Mouse (Mus musculus) cortical plate, adult 2 months (tissue): Measurements from ENCODE around the gene Plekhn1. TPM values are rescaled to one million over a fixed set of nuclear protein-coding genes. Genes with fewer than 3 reads are reported as not detected.

ENCODE experiments used
- H3K27ac ChIP-seq: fragments of 200-500 bp; 2 replicates; pipeline ENCODE4 v1.5.1; 2012; ENCODE audit warnings: low read length, control low read depth, inconsistent platforms; ENCODE audit not compliant: insufficient read depth
- H3K4me1 ChIP-seq: fragments of 200-500 bp; 2 replicates; pipeline ENCODE4 v1.6.1; 2011; ENCODE audit warnings: low read length; ENCODE audit not compliant: control insufficient read depth, insufficient read depth
- H3K4me3 ChIP-seq: fragments of 200-500 bp; 2 replicates; pipeline ENCODE4 v1.5.1; 2011; ENCODE audit warnings: mild to moderate bottlenecking, low read length, control low read depth; ENCODE audit not compliant: insufficient read depth
- CTCF ChIP-seq: fragments of 200-500 bp; IDR thresholded peaks from 2 replicates; pipeline ENCODE4 v1.5.1; 2011; ENCODE audit warnings: mild to moderate bottlenecking, control low read depth, low read length; ENCODE audit not compliant: insufficient read depth; ENCODE audit errors: extremely low read depth
- POLR2A ChIP-seq: fragments of 200-500 bp; IDR thresholded peaks from 2 replicates; pipeline ENCODE4 v1.6.1; 2011; ENCODE audit warnings: mild to moderate bottlenecking, low read length, control low read depth; ENCODE audit not compliant: insufficient read depth; ENCODE audit errors: extremely low read depth
- polyA plus RNA-seq: library from polyadenylated mRNA; depleted of rRNA; stranded (reverse); fragments of >200 nt; gene quantifications from 2 replicates; pipeline ENCODE4 v1.2.3, GENCODE M21; 2012

The Plekhn1 gene
- polyA plus RNA-seq, 1 experiment, result 70.6 TPM

- TF ChIP-seq CTCF (no peak), POLR2A (peak; percentile 39; the same call in 1 of the 2 replicates)
- H3K4me3 ChIP-seq, result peak within 1 kb of the TSS; percentile 93
- 0 out of 2 replicates have a peak, but pooled peaks cover 2% of the 10 kb centered on the region for H3K4me1 ChIP-seq
- peak within 1 kb of the TSS; percentile 94 for H3K27ac ChIP-seq
These were observed 1.3 kb upstream of the Plekhn1 start, which contains the start of gene Noc2l for GRCm38 (mm10) chr4:156235808-156236533. Gene Noc2l, plus strand, starts transcription at chr4:156236010.

- 0 out of 2 replicates have a peak, but pooled peaks cover 2% of the 10 kb centered on the region for H3K4me1 ChIP-seq
- TF ChIP-seq POLR2A (no peak), CTCF (no peak)
- H3K27ac ChIP-seq, result peak overlapping the region; percentile 0; the same call in 1 of the 2 replicates
- H3K4me3 ChIP-seq, result peak overlapping the region; percentile 93
These were observed 708 bp upstream of the Plekhn1 start for GRCm38 (mm10) chr4:156235360-156235770.

GRCm38 (mm10) chr4:156234021-156234501, 596 bp downstream of the Plekhn1 start:
- peaks cover 5% of the 10 kb centered on the region for H3K4me1 ChIP-seq
- peak overlapping the region; percentile 93 for H3K4me3 ChIP-seq
- TF ChIP-seq CTCF (no peak), POLR2A (no peak)
- peak overlapping the region; percentile 82; the same call in 1 of the 2 replicates for H3K27ac ChIP-seq

DNA sequence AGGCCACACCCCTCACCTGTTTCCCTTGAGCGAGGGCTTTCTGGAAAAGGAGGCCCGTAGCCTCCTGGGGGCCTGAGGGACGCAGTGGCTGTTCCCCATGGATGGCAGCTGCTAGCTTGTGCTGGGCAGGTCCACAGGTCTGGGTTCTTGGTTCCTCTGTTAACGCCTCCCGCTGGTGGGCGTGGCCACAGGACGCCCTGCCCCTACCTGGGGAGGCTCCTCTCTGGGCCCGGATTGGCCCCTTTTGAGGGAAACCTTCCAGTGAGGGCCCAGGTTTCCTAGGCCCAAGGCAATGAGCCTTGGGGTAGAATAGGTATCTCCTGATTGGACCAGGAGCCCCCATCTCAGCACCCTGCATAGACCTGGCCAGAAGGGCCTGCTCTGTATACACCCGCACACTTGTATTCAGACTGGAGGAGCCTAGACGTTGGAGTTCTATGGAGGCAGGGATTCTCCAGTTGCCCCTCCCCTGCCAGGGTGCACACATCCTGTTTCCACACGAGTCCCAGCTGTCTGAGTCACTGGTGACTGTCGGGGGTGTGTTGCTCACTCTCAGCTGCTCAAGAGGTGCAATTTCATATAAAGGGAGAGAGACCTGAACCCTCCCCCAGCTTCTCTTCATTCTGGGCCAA, 6.1 kb downstream of the Plekhn1 start:
- H3K4me1 ChIP-seq, result peaks cover 5% of the 10 kb centered on the region
- no peak overlapping the region for H3K4me3 ChIP-seq
- TF ChIP-seq CTCF, result no peak
- TF ChIP-seq POLR2A, result no peak
- no peak overlapping the region for H3K27ac ChIP-seq

DNA sequence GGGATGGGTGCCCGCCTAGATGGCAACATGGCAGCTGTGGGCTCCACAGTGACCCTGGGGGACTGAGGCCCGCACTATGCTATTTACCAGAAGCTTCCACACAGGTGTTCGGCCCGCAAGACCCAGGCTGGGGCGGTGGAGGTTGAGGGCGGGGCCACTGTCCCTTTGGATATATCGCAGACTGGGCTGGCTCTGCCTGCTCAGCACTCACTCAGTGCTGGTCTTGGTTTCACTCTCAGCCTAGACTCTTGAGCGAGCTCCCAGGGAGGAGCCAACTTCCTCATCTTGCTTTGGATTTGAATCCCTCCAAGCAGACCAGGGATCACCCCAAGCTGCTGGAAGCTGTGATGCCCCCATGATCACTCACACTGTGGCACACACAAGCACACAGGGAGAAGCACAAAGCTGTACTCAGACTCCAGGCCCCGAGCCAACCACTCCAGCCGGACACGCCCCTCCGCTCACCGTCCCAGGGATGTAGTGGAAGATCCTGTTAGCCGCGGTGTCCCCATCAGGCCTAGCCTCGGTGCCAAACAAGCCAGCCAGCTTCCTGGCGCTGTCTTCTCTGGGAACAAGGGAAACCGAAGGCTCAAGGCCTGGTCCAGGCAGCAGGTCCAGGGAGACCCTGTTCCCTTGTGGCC, 6.8 kb downstream of the Plekhn1 start:
- TF ChIP-seq POLR2A (no peak), CTCF (no peak)
- H3K4me3 ChIP-seq, result no peak overlapping the region
- no peak overlapping the region for H3K27ac ChIP-seq
- H3K4me1 ChIP-seq, result peaks cover 5% of the 10 kb centered on the region

- no peak overlapping the region for H3K4me3 ChIP-seq
- no peak for TF ChIP-seq POLR2A
- no peak for TF ChIP-seq CTCF
- peaks cover 4% of the 10 kb centered on the region for H3K4me1 ChIP-seq
- no peak overlapping the region for H3K27ac ChIP-seq
These were observed 10.4 kb downstream of the Plekhn1 start for GRCm38 (mm10) chr4:156224276-156224675.

GRCm38 (mm10) chr4:156219936-156220335, 14.7 kb downstream of the Plekhn1 start:
- no peak for TF ChIP-seq CTCF
- Histone ChIP-seq H3K4me1 (no peaks in the 10 kb centered on the region), H3K27ac (no peak overlapping the region), H3K4me3 (no peak overlapping the region)

GRCm38 (mm10) chr4:156217838-156218237, 16.8 kb downstream of the Plekhn1 start:
- H3K4me1 ChIP-seq, result no peaks in the 10 kb centered on the region
- no peak overlapping the region for H3K4me3 ChIP-seq
- no peak overlapping the region for H3K27ac ChIP-seq
- TF ChIP-seq POLR2A, result no peak
- TF ChIP-seq CTCF, result no peak

DNA sequence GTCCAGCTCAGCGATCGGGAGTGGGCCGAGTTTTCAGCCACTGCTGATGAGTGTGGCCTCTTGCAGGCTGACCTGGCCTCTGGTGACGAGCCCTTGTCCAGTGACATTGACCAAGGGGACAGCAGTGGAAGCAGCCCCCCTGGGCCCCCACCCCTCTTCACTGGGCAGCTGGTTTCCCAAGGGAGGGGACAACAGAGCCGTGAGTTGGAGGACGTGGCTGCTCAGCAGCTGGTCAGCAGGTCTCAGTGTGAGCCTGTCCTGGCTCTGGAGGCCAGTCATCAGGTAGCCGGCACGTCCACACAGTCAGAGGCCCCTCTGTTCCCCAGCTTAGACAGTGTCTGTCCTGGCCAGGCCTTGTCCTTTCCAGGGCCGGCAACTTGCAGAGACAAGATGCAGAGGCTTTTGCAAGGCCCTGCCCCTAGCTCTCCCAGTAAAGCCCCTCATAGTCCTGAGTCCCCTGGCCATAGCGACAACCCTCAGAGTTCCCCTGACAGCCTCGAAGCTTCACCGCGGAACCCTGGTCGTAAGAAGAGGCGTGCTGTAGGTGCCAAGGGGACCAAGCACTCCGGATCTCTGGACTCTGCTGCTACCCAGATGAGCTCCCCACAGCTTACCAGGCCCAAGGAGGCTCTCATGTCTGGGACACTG, 17.5 kb downstream of the Plekhn1 start:
- TF ChIP-seq CTCF, result no peak
- no peak for TF ChIP-seq POLR2A
- Histone ChIP-seq H3K27ac (no peak overlapping the region), H3K4me3 (no peak overlapping the region), H3K4me1 (no peaks in the 10 kb centered on the region)

GRCm38 (mm10) chr4:156216196-156216595, 18.5 kb downstream of the Plekhn1 start:
- H3K27ac ChIP-seq, result no peak overlapping the region

More at GRCm38 (mm10) chr4:156216196-156216595, 18.5 kb downstream of the Plekhn1 start:
- Histone ChIP-seq H3K4me1 (no peaks in the 10 kb centered on the region), H3K4me3 (no peak overlapping the region)
- TF ChIP-seq POLR2A (no peak), CTCF (no peak)
